Mouse (Mus musculus): ENCODE results near the gene Clca2. TPM values are rescaled to one million over a fixed set of nuclear protein-coding genes. Genes with fewer than 3 reads are reported as not detected.
"Not testable (repeated sequence)": the region's sequence is repeated elsewhere in the genome, so short reads cannot be mapped to it uniquely, and the experiment has no call there.

The Clca2 gene
- total and polyA plus RNA-seq, 2 experiments from 2014 or later: 0.05 TPM; not detected in 1

GRCm38 (mm10) chr3:145083081-145083480 lies 16.2 kb downstream of the Clca2 start:
- Histone ChIP-seq H3K4me3 (ENCODE audit: low read depth, low read length) (no peak overlapping the region), H3K36me3 (replicated peaks; ENCODE audit: control insufficient read depth, insufficient read depth, low read length) (no peaks in the 10 kb centered on the region), H3K9ac (replicated peaks; ENCODE audit: low read depth, low read length) (no peak overlapping the region), H3K4me1 (ENCODE audit: control insufficient read depth, insufficient read depth) (no peaks in the 10 kb centered on the region), H3K9me3 (replicated peaks; ENCODE audit: control insufficient read depth, low read length) (no peaks in the 10 kb centered on the region), H3K4me2 (ENCODE audit: low read depth, low read length) (no peak overlapping the region), H3K27me3 (ENCODE audit: control insufficient read depth, insufficient read depth, low read length) (no peaks in the 10 kb centered on the region), H3K27ac (ENCODE audit: low read depth) (no peak overlapping the region)
- TF ChIP-seq CTCF (IDR thresholded peaks at IDR 0.05; ENCODE audit: low read depth): no peak
- TF ChIP-seq EP300 (IDR thresholded peaks at IDR 0.05; ENCODE audit: low read depth): no peak
- no peak for DNase-seq (ENCODE audit: low spot score)
- WGBS: 83% methylated on average over 1 of the region's 1 CpGs
- ATAC-seq (ENCODE audit: insufficient read depth, low read depth): no peak

- Histone ChIP-seq H3K9ac (replicated peaks; ENCODE audit: low read depth, low read length) (no peak overlapping the region), H3K36me3 (replicated peaks; ENCODE audit: control insufficient read depth, insufficient read depth, low read length) (no peaks in the 10 kb centered on the region), H3K4me3 (ENCODE audit: low read depth, low read length) (no peak overlapping the region), H3K9me3 (replicated peaks; ENCODE audit: control insufficient read depth, low read length) (no peaks in the 10 kb centered on the region), H3K27me3 (ENCODE audit: control insufficient read depth, insufficient read depth, low read length) (no peaks in the 10 kb centered on the region), H3K4me2 (ENCODE audit: low read depth, low read length) (no peak overlapping the region), H3K27ac (ENCODE audit: low read depth) (no peak overlapping the region), H3K4me1 (ENCODE audit: control insufficient read depth, insufficient read depth) (no peaks in the 10 kb centered on the region)
- DNase-seq (ENCODE audit: low spot score) (no peak), ATAC-seq (ENCODE audit: insufficient read depth, low read depth) (no peak)
- TF ChIP-seq EP300 (IDR thresholded peaks at IDR 0.05; ENCODE audit: low read depth) (no peak), CTCF (IDR thresholded peaks at IDR 0.05; ENCODE audit: low read depth) (no peak)
- 72% methylated on average over 8 of the region's 8 CpGs for WGBS
Observed at GRCm38 (mm10) chr3:145080904-145081303, 18.3 kb downstream of the Clca2 start.

- no peaks in the 10 kb centered on the region for H3K36me3 ChIP-seq (replicated peaks; ENCODE audit: control insufficient read depth, insufficient read depth, low read length)
- H3K4me1 ChIP-seq (ENCODE audit: control insufficient read depth, insufficient read depth): no peaks in the 10 kb centered on the region
- no peak overlapping the region for H3K4me2 ChIP-seq (ENCODE audit: low read depth, low read length)
- no peak overlapping the region for H3K4me3 ChIP-seq (ENCODE audit: low read depth, low read length)
- no peaks in the 10 kb centered on the region for H3K27me3 ChIP-seq (ENCODE audit: control insufficient read depth, insufficient read depth, low read length)
- no peaks in the 10 kb centered on the region for H3K9me3 ChIP-seq (replicated peaks; ENCODE audit: control insufficient read depth, low read length)
- TF ChIP-seq EP300 (IDR thresholded peaks at IDR 0.05; ENCODE audit: low read depth) (no peak), CTCF (IDR thresholded peaks at IDR 0.05; ENCODE audit: low read depth) (no peak)
- H3K27ac ChIP-seq (ENCODE audit: low read depth): no peak overlapping the region
- H3K9ac ChIP-seq (replicated peaks; ENCODE audit: low read depth, low read length): no peak overlapping the region
- ATAC-seq (ENCODE audit: insufficient read depth, low read depth) (no peak), DNase-seq (ENCODE audit: low spot score) (no peak)
- whole genome bisulfite sequencing: 80% methylated on average over 6 of the region's 6 CpGs
Observed at GRCm38 (mm10) chr3:145078405-145078804, 20.8 kb downstream of the Clca2 start.

GRCm38 (mm10) chr3:145072339-145072738 lies 26.9 kb downstream of the Clca2 start:
- Histone ChIP-seq H3K27ac (ENCODE audit: low read depth) (no peak overlapping the region), H3K36me3 (replicated peaks; ENCODE audit: control insufficient read depth, insufficient read depth, low read length) (no peaks in the 10 kb centered on the region), H3K9me3 (replicated peaks; ENCODE audit: control insufficient read depth, low read length) (no peaks in the 10 kb centered on the region), H3K4me2 (ENCODE audit: low read depth, low read length) (no peak overlapping the region), H3K4me3 (ENCODE audit: low read depth, low read length) (no peak overlapping the region), H3K9ac (replicated peaks; ENCODE audit: low read depth, low read length) (no peak overlapping the region), H3K4me1 (ENCODE audit: control insufficient read depth, insufficient read depth) (no peaks in the 10 kb centered on the region), H3K27me3 (ENCODE audit: control insufficient read depth, insufficient read depth, low read length) (no peaks in the 10 kb centered on the region)
- no peak for ATAC-seq (ENCODE audit: insufficient read depth, low read depth)
- no peak for DNase-seq (ENCODE audit: low spot score)
- WGBS: 85% methylated on average over 3 of the region's 3 CpGs
- TF ChIP-seq EP300 (IDR thresholded peaks at IDR 0.05; ENCODE audit: low read depth) (no peak), CTCF (IDR thresholded peaks at IDR 0.05; ENCODE audit: low read depth) (no peak)

GRCm38 (mm10) chr3:145068964-145069363 lies 30.3 kb downstream of the Clca2 start:
- no peak overlapping the region for H3K4me3 ChIP-seq (ENCODE audit: low read depth, low read length)
- no peak overlapping the region for H3K27ac ChIP-seq (ENCODE audit: low read depth)
- no peak for TF ChIP-seq CTCF (IDR thresholded peaks at IDR 0.05; ENCODE audit: low read depth)
- DNase-seq (ENCODE audit: low spot score): no peak
- no peak for ATAC-seq (ENCODE audit: insufficient read depth, low read depth)
- no peaks in the 10 kb centered on the region for H3K27me3 ChIP-seq (ENCODE audit: control insufficient read depth, insufficient read depth, low read length)
- no peaks in the 10 kb centered on the region for H3K4me1 ChIP-seq (ENCODE audit: control insufficient read depth, insufficient read depth)
- no peak overlapping the region for H3K4me2 ChIP-seq (ENCODE audit: low read depth, low read length)
- WGBS: 65% methylated on average over 4 of the region's 4 CpGs
- no peaks in the 10 kb centered on the region for H3K36me3 ChIP-seq (replicated peaks; ENCODE audit: control insufficient read depth, insufficient read depth, low read length)
- H3K9ac ChIP-seq (replicated peaks; ENCODE audit: low read depth, low read length): no peak overlapping the region
- H3K9me3 ChIP-seq (replicated peaks; ENCODE audit: control insufficient read depth, low read length): no peaks in the 10 kb centered on the region

GRCm38 (mm10) chr3:145055138-145055537 lies 44.1 kb downstream of the Clca2 start:
- not testable (repeated sequence) for H3K27ac ChIP-seq (ENCODE audit: low read depth); ATAC-seq (ENCODE audit: insufficient read depth, low read depth); H3K4me3 ChIP-seq (ENCODE audit: low read depth, low read length); H3K4me2 ChIP-seq (ENCODE audit: low read depth, low read length); H3K9me3 ChIP-seq (replicated peaks; ENCODE audit: control insufficient read depth, low read length); H3K9ac ChIP-seq (replicated peaks; ENCODE audit: low read depth, low read length); H3K36me3 ChIP-seq (replicated peaks; ENCODE audit: control insufficient read depth, insufficient read depth, low read length); DNase-seq (ENCODE audit: low spot score); H3K27me3 ChIP-seq (ENCODE audit: control insufficient read depth, insufficient read depth, low read length); H3K4me1 ChIP-seq (ENCODE audit: control insufficient read depth, insufficient read depth)
- 86% methylated on average over 3 of the region's 3 CpGs for WGBS

Data from heart, postnatal 0 days (tissue).